Mouse (Mus musculus): ENCODE data around the gene Nlrx1.

Gene Nlrx1

DNA sequence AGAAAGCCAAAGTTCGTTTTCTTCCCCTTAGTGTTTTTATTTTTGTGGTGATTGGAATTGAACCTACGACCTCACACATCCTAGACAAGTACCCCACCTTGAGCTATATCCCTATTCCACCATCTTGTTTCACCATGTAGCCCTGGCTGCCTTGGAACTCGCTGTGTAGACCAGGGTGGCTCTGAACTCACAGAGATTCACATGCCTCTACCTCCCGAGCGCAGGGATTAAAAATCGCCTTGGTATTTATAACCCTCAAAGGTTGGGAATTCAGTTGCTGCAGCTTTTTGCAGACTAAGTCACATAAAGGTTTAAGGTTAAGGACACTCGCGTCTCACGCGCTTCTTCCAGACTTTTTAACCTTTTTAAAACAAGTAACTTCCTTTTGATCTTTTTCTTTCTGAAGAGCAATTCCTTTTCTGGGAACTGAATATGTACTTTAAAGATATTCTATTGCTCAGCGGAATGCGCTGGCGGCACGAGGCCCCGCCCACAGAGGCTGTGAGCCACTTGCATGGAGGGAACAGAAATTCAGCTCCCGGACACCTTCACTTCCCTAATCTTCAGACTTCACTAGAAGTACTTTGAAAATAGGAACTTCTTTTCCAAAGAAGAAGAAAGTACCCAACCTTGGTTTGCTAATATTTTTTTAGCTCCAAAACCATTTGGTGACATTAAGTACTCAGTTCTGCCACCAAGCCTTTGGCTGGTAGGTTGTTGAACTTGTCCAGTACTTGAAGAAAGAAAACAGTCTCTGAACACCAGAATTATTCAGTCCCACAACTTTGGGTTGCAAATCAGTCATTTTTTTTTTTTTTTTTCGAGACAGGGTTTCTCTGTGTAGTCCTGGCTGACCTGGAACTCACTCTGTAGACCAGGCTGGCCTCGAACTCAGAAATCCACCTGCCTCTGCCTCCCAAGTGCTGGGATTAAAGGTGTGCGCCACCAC, 33.6 kb downstream of the Nlrx1 start:
- DNase-seq (ENCODE audit: low spot score) = no peak

DNA sequence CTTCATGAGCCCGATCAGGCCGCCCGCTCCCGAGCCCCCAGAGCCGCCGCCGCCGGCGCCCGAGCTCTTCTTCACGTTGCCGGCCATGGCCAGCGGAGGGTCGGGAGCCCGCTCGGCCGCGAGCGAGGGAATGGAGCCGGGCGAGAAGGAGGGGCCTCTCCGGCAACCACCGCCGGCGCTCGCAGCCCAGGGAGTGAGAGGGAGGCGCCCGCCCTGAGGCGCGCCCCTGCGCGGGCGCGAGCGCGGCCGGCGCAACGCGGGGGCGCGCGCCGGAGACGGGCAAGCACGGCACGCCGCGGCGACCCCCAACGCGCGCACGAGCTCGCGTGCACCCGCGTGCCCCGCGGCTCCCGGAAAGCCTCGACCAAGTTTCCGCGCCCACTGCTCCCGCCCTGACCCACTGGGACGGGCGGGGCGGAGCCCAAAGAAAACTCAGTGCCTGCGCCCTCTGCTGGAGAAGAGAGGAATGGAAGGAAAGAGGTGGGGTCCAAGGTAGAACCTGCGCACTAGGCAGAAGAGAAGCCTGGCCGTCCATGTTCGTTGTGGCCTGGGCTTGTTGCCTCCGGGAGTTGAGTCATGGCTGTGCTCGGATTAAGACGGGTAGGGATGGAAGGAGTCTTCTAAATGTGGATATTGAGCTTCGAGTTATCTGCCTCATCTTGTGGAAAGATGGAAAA, 34.5 kb downstream of the Nlrx1 start, which contains the start of gene Cbl:
Cbl (minus strand) TSS at position 248 of the 677 bp plus-strand sequence.
- DNase-seq (ENCODE audit: low spot score) = peak; percentile 100

DNA sequence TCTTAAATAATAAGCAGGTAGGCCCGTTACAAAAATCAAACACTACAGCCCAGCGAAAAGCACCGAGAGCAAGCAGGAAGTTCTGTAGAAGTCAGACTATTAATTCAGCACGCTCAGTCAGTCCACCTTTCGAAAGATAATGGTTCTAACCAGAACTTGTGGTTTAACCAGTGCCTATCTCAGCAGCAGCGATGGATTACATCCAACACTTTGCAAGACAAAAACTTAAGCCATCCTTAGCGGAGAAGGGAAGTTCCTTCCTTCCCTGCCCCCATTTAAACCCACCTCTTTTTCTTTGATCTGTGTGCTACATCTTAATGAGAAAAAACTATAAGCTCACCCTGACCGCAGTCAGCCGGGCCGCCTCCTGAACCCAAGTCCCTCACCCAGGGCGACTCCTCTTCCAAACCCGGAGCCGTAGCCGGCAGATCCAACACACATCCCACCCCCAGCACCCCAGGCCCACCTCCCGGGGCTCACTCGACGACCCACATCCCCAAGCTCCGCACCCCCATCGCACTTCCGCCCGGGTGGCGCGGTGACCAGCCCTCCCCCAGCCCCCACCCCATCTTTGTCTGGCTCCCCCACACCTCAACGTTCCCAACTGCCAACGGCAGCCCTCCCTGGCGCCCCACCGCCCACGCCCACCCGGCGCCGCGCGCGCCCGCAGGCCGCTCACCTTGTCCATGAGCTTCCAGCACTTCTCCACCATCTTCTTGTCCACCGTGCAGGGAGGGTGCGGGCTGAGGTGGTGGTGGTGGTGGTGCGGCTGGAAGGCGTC, 35.2 kb downstream of the Nlrx1 start:
- no peak for DNase-seq (ENCODE audit: low spot score)

DNA sequence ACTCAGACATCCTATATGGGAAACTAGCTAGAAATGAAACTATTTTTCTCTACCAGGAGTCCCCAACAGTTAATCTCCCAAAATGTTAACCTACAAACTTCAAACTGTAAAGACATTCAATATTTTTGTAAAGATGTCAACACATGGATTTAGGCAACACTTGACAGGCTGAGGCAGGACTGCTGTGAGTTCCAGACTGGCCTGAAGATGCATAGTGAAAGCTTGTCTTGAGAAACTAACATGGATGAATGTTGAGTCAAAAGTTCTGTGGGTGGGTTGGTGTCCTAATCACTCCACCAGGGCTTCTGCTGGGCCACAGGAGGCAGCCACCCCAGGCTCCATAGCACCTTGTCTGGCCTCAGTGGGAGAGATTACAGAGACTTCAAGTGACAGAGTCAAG, 36.8 kb downstream of the Nlrx1 start:
- DNase-seq (ENCODE audit: low spot score) = no peak

DNA sequence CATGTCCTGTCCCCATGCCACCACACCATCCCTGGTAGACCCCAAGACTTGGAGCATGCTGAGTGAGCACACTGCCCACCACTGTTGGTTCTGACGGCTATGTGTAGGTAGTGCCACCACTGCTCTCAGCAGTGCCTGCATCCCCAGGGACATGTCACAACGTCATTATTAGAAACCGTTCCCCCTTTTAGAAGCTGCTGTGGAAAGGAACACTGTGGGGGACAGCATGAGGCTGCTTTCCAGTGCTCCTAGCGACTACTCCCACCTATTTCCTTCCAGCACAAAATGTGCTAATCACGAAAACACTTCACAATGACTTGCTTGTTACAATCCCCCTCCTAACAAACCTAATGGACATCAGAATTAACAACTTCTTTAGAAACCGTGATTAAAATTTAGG, 42.4 kb downstream of the Nlrx1 start:
- DNase-seq (ENCODE audit: low spot score) = no peak

DNA sequence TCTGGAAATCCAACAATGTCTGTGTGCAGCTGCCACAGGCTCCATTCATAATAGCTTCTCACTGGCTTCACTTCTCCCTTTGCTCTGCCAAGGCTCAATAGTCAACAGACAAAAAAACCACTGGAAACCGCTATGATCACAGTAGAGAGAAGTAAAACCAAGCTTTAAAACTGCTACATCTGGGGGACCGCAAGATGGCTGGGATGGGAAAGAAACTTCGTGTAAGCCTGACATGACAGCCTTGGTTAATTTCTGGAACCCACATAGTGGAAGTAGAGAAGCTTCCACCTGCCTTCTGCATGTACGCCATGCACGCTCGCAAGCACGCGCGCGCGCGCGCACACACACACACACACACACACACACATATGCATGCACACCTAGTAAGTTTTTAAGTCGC, 54.9 kb downstream of the Nlrx1 start:
- DNase-seq (ENCODE audit: low spot score) = no peak

DNA sequence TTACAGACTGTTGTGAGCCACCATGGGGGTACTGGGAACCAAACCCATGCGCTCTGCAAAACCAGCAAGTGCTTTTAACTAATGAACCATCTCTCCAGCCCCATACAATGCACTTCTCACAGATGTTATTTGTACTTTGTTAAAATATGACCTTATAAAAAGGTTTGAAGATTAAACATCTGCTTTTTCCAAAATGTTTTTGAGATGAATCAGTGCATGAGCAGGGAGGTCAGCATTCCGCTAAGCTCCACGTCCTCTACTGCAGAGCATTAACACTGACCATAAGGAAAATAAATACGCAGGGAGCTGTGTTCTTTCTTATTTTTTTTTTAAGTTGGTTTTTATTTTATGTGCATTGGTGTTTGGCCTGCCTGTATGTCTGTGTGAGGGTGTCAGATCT, 56.0 kb downstream of the Nlrx1 start:
- DNase-seq (ENCODE audit: low spot score) = no peak

DNA sequence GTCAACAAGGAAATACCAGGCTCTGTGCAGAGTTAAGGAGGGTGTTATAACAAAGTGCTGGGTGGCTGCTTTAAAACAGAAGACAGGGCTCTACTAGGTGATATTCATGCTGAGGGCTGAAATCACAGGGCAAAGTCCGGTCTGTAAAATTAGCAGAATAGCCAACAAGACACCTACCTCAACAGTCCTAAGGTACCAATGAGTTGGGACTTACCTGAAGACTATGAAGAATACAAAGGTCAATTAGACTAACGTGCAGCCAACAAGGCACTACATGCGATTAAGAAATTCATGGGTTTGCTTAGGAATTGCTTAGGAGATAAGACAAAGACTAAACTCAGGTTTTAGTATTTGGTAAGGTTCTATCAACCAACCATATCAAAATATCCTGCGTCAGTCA, 59.0 kb downstream of the Nlrx1 start:
- DNase-seq (ENCODE audit: low spot score) = no peak

DNA sequence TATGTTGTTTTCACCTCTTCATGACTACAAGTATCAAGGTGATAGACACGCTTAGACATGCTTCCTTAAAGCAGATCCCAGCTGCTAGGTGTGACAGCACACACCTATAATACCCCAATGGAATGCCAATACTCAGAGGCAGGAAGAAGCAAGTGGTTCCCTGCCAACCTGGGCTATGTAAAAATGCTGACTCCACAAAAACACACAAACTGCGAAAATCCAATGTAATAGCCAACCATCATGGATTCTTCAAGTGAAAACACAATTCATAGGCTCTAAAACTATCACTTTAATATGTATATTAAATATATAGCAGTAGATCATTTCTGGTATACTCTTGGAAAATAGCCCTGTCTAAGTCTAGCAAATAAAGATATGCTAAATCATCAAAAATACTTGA, 60.6 kb downstream of the Nlrx1 start:
- no peak for DNase-seq (ENCODE audit: low spot score)
